Mouse (Mus musculus): Measurements from ENCODE around the gene Gm8206.
"Not testable (repeated sequence)": the region's sequence is repeated elsewhere in the genome, so short reads cannot be mapped to it uniquely, and the experiment has no call there.

The Gm8206 gene

DNA sequence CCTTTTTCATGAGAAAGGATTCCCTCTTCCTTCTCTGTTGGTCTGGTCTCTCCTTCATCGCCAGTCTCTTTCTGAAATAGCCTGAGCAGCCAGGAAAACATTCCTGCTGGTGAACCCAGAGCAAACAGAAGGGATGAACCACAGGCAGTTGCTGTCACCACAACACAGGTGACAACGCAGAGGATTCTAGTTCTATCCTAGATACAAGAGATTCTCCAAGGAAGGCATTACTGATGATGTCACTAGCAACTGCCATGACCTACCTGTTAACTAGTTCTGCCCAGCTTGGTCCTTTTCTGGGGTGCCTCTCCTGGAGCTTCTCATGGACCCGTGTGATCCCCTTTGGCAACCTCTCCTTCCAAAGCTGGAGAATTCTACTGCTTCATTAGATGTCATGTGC, at the start of gene Gm8206:
Gene Gm8206, minus strand, starts transcription at position 101 of the 400 bp plus-strand sequence.
- not testable (repeated sequence) for DNase-seq

DNA sequence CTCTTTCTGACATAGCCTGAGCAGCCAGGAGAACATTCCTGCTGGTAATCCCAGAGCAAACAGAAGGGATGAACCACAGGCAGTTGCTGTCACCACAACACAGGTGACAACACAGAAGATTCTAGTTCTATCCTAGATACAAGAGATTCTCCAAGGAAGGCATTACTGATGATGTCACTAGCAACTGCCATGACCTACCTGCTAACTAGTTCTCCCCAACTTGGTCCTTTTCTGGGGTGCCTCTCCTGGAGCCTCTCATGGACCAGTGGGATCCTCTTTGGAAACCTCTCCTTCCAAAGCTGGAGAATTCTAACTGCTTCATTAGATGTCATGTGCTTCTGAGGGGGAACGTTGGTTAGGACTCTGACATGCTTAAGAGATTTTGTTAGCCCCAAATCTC, 32.0 kb upstream of the Gm8206 start, which contains the start of gene Gm3476:
Gene Gm3476, minus strand, starts transcription at position 101 of the 400 bp plus-strand sequence.
- DNase-seq = not testable (repeated sequence)

DNA sequence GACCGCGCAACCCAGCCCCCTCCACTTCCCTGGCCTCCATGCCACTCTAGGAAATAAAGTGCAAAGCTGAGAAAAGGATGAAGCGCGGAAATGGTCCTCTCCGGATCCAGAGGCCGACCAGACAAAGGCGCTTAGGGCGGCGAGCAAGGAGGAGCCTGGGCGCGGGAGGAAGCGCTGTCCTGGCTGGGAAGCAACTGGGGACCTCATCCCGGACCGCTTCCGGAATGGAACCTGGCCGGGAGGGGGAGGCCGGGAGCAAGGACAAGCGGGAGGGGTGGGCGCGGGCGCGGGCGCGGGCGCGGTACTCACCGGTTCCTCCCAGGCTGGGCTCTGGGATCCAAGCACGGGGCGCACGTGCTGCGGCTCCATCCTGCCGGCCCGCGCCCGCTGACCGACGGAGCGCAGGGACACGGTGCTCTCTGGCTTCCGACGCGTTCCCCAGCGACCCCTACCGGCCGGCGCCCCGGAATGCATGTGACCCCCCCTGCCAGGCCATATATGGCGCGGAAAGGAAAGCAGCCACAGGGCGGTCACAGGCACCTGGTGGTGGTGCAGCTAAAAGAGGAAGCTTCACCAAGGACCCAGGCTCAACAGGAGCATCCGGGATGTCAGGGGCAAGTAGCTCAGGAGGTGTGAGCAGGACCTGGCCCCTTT, 14.7 kb upstream of the Gm8206 start, which contains the start of gene Gm3468:
Gene Gm3468, minus strand, starts transcription at position 394 of the 654 bp plus-strand sequence.
- DNase-seq = peak; percentile 51

DNA sequence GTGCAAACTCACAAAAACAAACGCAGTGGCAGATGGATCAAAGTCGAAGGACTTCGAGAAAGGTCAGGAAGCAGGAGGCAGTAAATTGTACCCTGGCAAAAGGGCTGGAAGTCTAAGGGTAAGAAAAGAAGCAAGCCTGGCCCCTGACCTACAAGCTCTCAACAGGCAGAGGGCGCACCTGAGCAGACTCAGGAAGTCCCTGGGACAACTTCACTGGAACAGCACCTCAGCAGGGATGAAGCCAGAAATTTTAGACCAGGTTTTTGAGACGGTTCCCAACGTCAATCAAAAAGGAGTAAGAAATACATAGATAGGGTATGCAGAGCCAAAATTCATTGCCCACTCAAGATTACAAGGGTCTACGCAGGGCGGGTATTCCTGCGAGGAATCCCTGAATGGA, 13.8 kb upstream of the Gm8206 start:
- DNase-seq = not testable (repeated sequence)

DNA sequence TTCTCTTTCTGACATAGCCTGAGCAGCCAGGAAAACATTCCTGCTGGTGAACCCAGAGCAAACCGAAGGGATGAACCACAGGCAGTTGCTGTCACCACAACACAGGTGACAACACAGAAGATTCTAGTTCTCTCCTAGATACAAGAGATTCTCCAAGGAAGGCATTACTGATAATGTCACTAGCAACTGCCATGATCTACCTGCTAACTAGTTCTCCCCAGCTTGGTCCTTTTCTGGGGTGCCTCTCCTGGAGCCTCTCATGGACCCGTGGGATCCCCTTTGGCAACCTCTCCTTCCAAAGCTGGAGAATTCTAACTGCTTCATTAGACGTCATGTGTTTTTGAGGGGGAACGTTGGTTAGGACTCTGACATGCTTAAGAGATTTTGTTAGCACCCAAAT, 35.6 kb downstream of the Gm8206 start, which contains the start of gene Gm6337:
Gene Gm6337, minus strand, starts transcription at position 101 of the 400 bp plus-strand sequence.
- DNase-seq = not testable (repeated sequence)

DNA sequence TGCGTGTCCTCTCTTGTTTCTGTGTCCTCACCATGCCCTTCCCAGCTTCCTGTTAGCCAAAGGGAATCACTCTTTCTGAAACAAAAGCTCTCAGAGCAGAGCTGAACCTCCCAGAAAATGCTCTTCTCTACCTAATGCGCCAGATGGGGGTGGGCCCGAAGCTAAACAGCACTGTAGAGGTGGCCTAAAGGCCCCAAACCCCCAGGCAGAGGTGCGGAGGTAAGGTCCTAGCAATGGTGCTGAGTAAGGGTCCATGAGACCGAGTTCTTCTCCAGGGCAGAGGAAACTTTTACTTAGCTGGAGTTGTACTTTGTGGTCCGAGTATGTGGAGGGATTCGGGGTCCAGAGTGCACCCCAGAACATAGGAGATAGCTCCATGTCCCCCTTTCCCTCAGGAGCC, 106.6 kb downstream of the Gm8206 start:
- DNase-seq = not testable (repeated sequence)

DNA sequence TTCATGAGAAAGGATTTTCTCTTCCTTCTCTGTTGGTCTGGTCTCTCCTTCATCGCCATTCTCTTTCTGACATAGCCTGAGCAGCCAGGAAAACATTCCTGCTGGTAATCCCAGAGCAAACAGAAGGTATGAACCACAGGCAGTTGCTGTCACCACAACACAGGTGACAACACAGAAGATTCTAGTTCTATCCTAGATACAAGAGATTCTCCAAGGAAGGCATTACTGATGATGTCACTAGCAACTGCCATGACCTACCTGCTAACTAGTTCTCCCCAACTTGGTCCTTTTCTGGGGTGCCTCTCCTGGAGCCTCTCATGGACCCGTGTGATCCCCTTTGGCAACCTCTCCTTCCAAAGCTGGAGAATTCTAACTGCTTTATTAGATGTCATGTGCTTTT, 114.7 kb downstream of the Gm8206 start, which contains the start of gene Gm3453:
Gene Gm3453, minus strand, starts transcription at position 101 of the 400 bp plus-strand sequence.
- DNase-seq = not testable (repeated sequence)

Measured in lung, postnatal 36 days (tissue).